Mouse (Mus musculus) urinary bladder, postnatal 14 days (tissue): ENCODE measurements around the gene Tex13c2.
A peak's percentile ranks its signal among the peaks of the same experiment; 100 is the strongest.

ENCODE experiments used
- DNase-seq: peaks from one replicate; pipeline ENCODE4 v3.0.0; 2021; ENCODE audit warnings: low spot score

The Tex13c2 gene

GRCm38 (mm10) chrX:42489446-42489845 is at the start of gene Tex13c2:
Gene Tex13c2, plus strand, starts transcription at chrX:42489691.
- DNase-seq: no peak

- no peak for DNase-seq
Observed at GRCm38 (mm10) chrX:42450305-42450704, 39.2 kb upstream of the Tex13c2 start.

- DNase-seq: no peak
Observed at GRCm38 (mm10) chrX:42453001-42453400, 36.5 kb upstream of the Tex13c2 start.

GRCm38 (mm10) chrX:42454533-42454932 is 35.0 kb upstream of the Tex13c2 start:
- DNase-seq: no peak

GRCm38 (mm10) chrX:42490336-42490735 is 845 bp downstream of the Tex13c2 start:
- DNase-seq: no peak

- DNase-seq: no peak
Observed at GRCm38 (mm10) chrX:42500538-42500937, 11.0 kb downstream of the Tex13c2 start.

- no peak for DNase-seq
Observed at GRCm38 (mm10) chrX:42502291-42503043, 13.0 kb downstream of the Tex13c2 start, which contains the start of gene Sh2d1a. Gene Sh2d1a, plus strand, starts transcription at chrX:42502453.

GRCm38 (mm10) chrX:42511105-42511504 is 21.6 kb downstream of the Tex13c2 start:
- DNase-seq: no peak

GRCm38 (mm10) chrX:42512567-42512966 is 23.1 kb downstream of the Tex13c2 start:
- DNase-seq: no peak

- DNase-seq: no peak
Observed at GRCm38 (mm10) chrX:42522868-42523267, 33.4 kb downstream of the Tex13c2 start.

- DNase-seq: no peak
Observed at GRCm38 (mm10) chrX:42530703-42531102, 41.2 kb downstream of the Tex13c2 start.

GRCm38 (mm10) chrX:42540030-42540755 is 50.7 kb downstream of the Tex13c2 start:
- DNase-seq: no peak

GRCm38 (mm10) chrX:42540756-42541053 is 51.2 kb downstream of the Tex13c2 start:
- peak; percentile 55 for DNase-seq
